12 mouse cellular contexts compared by ENCODE assay signal in genomic region chr9:5298329-5299131, GRCm38 (mm10). TPM values are rescaled to one million over a fixed set of nuclear protein-coding genes. Genes with fewer than 3 reads are reported as not detected.
A peak's percentile ranks its signal among the peaks of the same experiment; 100 is the strongest.
DNase-seq lines count a peak whose midpoint lies in the region; ATAC-seq lines count a peak whose summit lies in the region.
"Had no signal": no experiment of that assay in that cellular context is flagged by ENCODE, and none has a peak within 500 bp of the region (broad histone marks: within the 10 kb centered on the region; RNA-seq: fewer than 3 reads in every experiment).

TSS of gene Casp1 (plus strand) at chr9:5298517.

- H3K9me3 ChIP-seq in intestine, embryonic 16.5 days (ENCODE audit: control insufficient read depth, low read length), result no peaks in the 10 kb centered on the region
- H3K9me3 ChIP-seq: hindbrain, embryonic 13.5 days had no signal

- peak; percentile 88 for ATAC-seq in activated CD4-positive, CD25-positive, alpha-beta regulatory T cell, adult 4 months
- ATAC-seq in intestine, embryonic 16.5 days, result no peak

- H3K4me1 ChIP-seq in intestine, embryonic 16.5 days (ENCODE audit: control insufficient read depth, insufficient read depth, low read length), result no peaks in the 10 kb centered on the region
- H3K4me1 ChIP-seq: hindbrain, embryonic 13.5 days had no signal

- no peak within 1 kb of the TSS for H3K4me2 ChIP-seq in intestine, embryonic 16.5 days (ENCODE audit: low read depth, low read length)
- H3K4me2 ChIP-seq: hindbrain, embryonic 13.5 days had no signal

- 74% methylated on average over 11 of the region's 11 CpGs for WGBS in intestine, embryonic 16.5 days

- H3K9ac ChIP-seq in intestine, embryonic 16.5 days (ENCODE audit: low read depth, low read length), result no peak within 1 kb of the TSS
- H3K9ac ChIP-seq: hindbrain, embryonic 13.5 days had no signal

- H3K4me3 ChIP-seq in intestine, embryonic 16.5 days (ENCODE audit: low read length), result no peak within 1 kb of the TSS
- H3K4me3 ChIP-seq: hindbrain, embryonic 13.5 days had no signal

- no peaks in the 10 kb centered on the region for H3K27me3 ChIP-seq in intestine, embryonic 16.5 days (replicated peaks; ENCODE audit: control insufficient read depth, insufficient read depth, low read length)
- H3K27me3 ChIP-seq in splenic B cell, adult 2 months (ENCODE audit: control insufficient read depth, insufficient read depth, low read length, poor library complexity, severe bottlenecking), result no peaks in the 10 kb centered on the region
- H3K27me3 ChIP-seq: hindbrain, embryonic 13.5 days had no signal

- H3K36me3 ChIP-seq in intestine, embryonic 16.5 days (ENCODE audit: control insufficient read depth, insufficient read depth, low read length), result no peaks in the 10 kb centered on the region
- peaks cover 2% of the 10 kb centered on the region; the same call in 1 of the 2 replicates for H3K36me3 ChIP-seq in splenic B cell, adult 2 months (ENCODE audit: control insufficient read depth, insufficient read depth, low read length, poor library complexity, severe bottlenecking)
- H3K36me3 ChIP-seq: hindbrain, embryonic 13.5 days had no signal

- intact Hi-C loops in gastrocnemius, postnatal 14 days (cut with DNase I; ENCODE audit: low total_unique reads), result no loop called here

- H3K27ac ChIP-seq in intestine, embryonic 16.5 days (ENCODE audit: low read length), result peak within 1 kb of the TSS; percentile 41; the same call in 1 of the 2 replicates
- H3K27ac ChIP-seq: hindbrain, embryonic 13.5 days had no signal

- DNase-seq in lung, postnatal 36 days, result peak; percentile 45
- no peak for DNase-seq in lung, postnatal 25 days (ENCODE audit: low spot score)
- DNase-seq in splenic B cell, adult 2 months (ENCODE audit: low read depth, low spot score), result peak; percentile 58
- no peak for DNase-seq in cerebellum, postnatal 10 days
- DNase-seq in gastrocnemius, postnatal 14 days, result no peak
- DNase-seq: cerebellum, adult 2 months; gastrocnemius, postnatal 36 days; right cerebral cortex, postnatal 14 days; thymus, postnatal 14 days had no signal

RNA-seq across cellular contexts. Expression of gene Casp1, which starts in this region (rescaled TPM):
- polyA plus RNA-seq in activated CD4-positive, CD25-positive, alpha-beta regulatory T cell, adult 4 months (2017; shearing (Covaris generic)), result 100 to 1,000 TPM; 120 to 131 TPM
- 6.9 and 12.1 TPM in 2 replicates for polyA plus RNA-seq in intestine, embryonic 16.5 days (2015; fragmentation: Nextera tagmentation; extraction: Ambion mirVana)
- total RNA-seq in gastrocnemius, postnatal 14 days (2021), result under 1 TPM; 0.31 to 0.40 TPM

Comparison
In these comparisons a context has a peak if more than half of its experiments do, and no peak if none do; other contexts are left out.
1. DNase-seq: peak in lung, postnatal 36 days (single experiment) and splenic B cell, adult 2 months (single experiment); none in lung, postnatal 25 days (single experiment), cerebellum, postnatal 10 days (0 of 2) and gastrocnemius, postnatal 14 days (single experiment).